Mouse (Mus musculus) intestine, postnatal 0 days (tissue): ENCODE measurements around the gene Fgfr1op. TPM values are rescaled to one million over a fixed set of nuclear protein-coding genes. Genes with fewer than 3 reads are reported as not detected.

Source experiments
- ATAC-seq: fragments of 200-750 bp; cut with Nextera tagmentation; 2 replicates; pipeline ENCODE4 v1.8.0; 2017; ENCODE audit warnings: mild to moderate bottlenecking, moderate TSS enrichment, moderate library complexity
- H3K27ac ChIP-seq: fragments of 300-500 bp; sonication (generic); 2 replicates; pipeline ENCODE4 v1.5.1; 2014; ENCODE audit warnings: mild to moderate bottlenecking, low read depth, low read length, moderate library complexity
- H3K27me3 ChIP-seq: fragments of 300-500 bp; sonication (generic); replicated peaks from 2 replicates; pipeline ENCODE4 v1.6.1; 2014; ENCODE audit warnings: low read length, mixed read lengths; ENCODE audit not compliant: control insufficient read depth, insufficient read depth
- H3K36me3 ChIP-seq: fragments of 300-500 bp; sonication (generic); 2 replicates; pipeline ENCODE4 v1.6.1; 2014; ENCODE audit warnings: mild to moderate bottlenecking, moderate library complexity; ENCODE audit not compliant: control insufficient read depth, insufficient read depth
- H3K4me1 ChIP-seq: fragments of 300-500 bp; sonication (generic); replicated peaks from 2 replicates; pipeline ENCODE4 v1.6.1; 2014; ENCODE audit warnings: antibody characterized with exemption, low read length, mixed read lengths; ENCODE audit not compliant: control insufficient read depth, insufficient read depth
- H3K4me2 ChIP-seq: fragments of 300-500 bp; sonication (generic); replicated peaks from 2 replicates; pipeline ENCODE4 v1.6.1; 2014; ENCODE audit warnings: low read depth, mild to moderate bottlenecking, moderate library complexity
- H3K4me3 ChIP-seq: fragments of 300-500 bp; sonication (generic); 2 replicates; pipeline ENCODE4 v1.5.1; 2014; ENCODE audit warnings: low read depth, low read length
- H3K9ac ChIP-seq: fragments of 300-500 bp; sonication (generic); 2 replicates; pipeline ENCODE4 v1.6.1; 2014; ENCODE audit warnings: mild to moderate bottlenecking, low read depth, low read length
- H3K9me3 ChIP-seq: fragments of 300-500 bp; sonication (generic); 2 replicates; pipeline ENCODE4 v1.6.1; 2016; ENCODE audit warnings: mixed run types; ENCODE audit not compliant: control insufficient read depth
- CTCF ChIP-seq: sonication (generic); IDR thresholded peaks from 2 replicates; pipeline ENCODE4 v1.5.1; 2016; ENCODE audit warnings: low read depth, mild to moderate bottlenecking, control low read depth, antibody characterized with exemption, moderate library complexity
- WGBS: fragments of 180-500 bp; shearing (Covaris S2); extraction: QIAGEN DNeasy Blood & Tissue Kit; methylation state at CpG from one replicate; pipeline ENCODE4 v1.1.7; 2014; 5-methylcytosine and 5-hydroxymethylcytosine counted together
- polyA plus RNA-seq: library from polyadenylated mRNA; unstranded; fragments of >200 nt; fragmentation: Nextera tagmentation; extraction: Ambion mirVana; gene quantifications from 2 replicates; pipeline ENCODE4 v1.2.1, GENCODE M21; 2015

The Fgfr1op gene
- polyA plus RNA-seq, 1 experiment from 2014 or later: 12.4 TPM

- WGBS: 93% methylated on average over 5 of the region's 5 CpGs
Observed at GRCm38 (mm10) chr17:8177090-8177489, 11.8 kb downstream of the Fgfr1op start.

GRCm38 (mm10) chr17:8183815-8184214, 18.5 kb downstream of the Fgfr1op start:
- no peak overlapping the region for H3K27ac ChIP-seq
- no peak for TF ChIP-seq CTCF
- H3K9me3 ChIP-seq: no peaks in the 10 kb centered on the region
- no peak for ATAC-seq
- H3K27me3 ChIP-seq: no peaks in the 10 kb centered on the region
- H3K36me3 ChIP-seq: peaks cover 79% of the 10 kb centered on the region
- no peak overlapping the region for H3K4me3 ChIP-seq
- 72% methylated on average over 5 of the region's 5 CpGs for WGBS
- no peaks in the 10 kb centered on the region for H3K4me1 ChIP-seq
- H3K9ac ChIP-seq: no peak overlapping the region
- no peak overlapping the region for H3K4me2 ChIP-seq

More at GRCm38 (mm10) chr17:8177090-8177489, 11.8 kb downstream of the Fgfr1op start:
- peaks cover 80% of the 10 kb centered on the region for H3K36me3 ChIP-seq
- no peaks in the 10 kb centered on the region for H3K27me3 ChIP-seq
- no peak for TF ChIP-seq CTCF
- H3K4me3 ChIP-seq: no peak overlapping the region
- H3K4me2 ChIP-seq: no peak overlapping the region
- ATAC-seq: no peak
- H3K9me3 ChIP-seq: no peaks in the 10 kb centered on the region
- no peak overlapping the region for H3K27ac ChIP-seq
- H3K9ac ChIP-seq: no peak overlapping the region
- no peaks in the 10 kb centered on the region for H3K4me1 ChIP-seq

- Histone ChIP-seq H3K27ac (no peak overlapping the region), H3K4me2 (no peak overlapping the region), H3K9ac (no peak overlapping the region), H3K36me3 (peaks cover 81% of the 10 kb centered on the region), H3K27me3 (no peaks in the 10 kb centered on the region), H3K9me3 (no peaks in the 10 kb centered on the region), H3K4me1 (no peaks in the 10 kb centered on the region), H3K4me3 (no peak overlapping the region)
- no peak for ATAC-seq
- no peak for TF ChIP-seq CTCF
- 70% methylated on average over 7 of the region's 7 CpGs for WGBS
Observed at GRCm38 (mm10) chr17:8184217-8184616, 18.9 kb downstream of the Fgfr1op start.

- H3K27me3 ChIP-seq: no peaks in the 10 kb centered on the region
- no peak overlapping the region for H3K27ac ChIP-seq
- no peak overlapping the region for H3K4me3 ChIP-seq
- no peaks in the 10 kb centered on the region for H3K9me3 ChIP-seq
- H3K36me3 ChIP-seq: peaks cover 64% of the 10 kb centered on the region
- no peak overlapping the region for H3K9ac ChIP-seq
- TF ChIP-seq CTCF: no peak
- WGBS: 81% methylated on average over 8 of the region's 8 CpGs
- ATAC-seq: no peak
- no peak overlapping the region for H3K4me2 ChIP-seq
- H3K4me1 ChIP-seq: no peaks in the 10 kb centered on the region
Observed at GRCm38 (mm10) chr17:8193678-8194077, 28.4 kb downstream of the Fgfr1op start.

GRCm38 (mm10) chr17:8195685-8196376, 30.5 kb downstream of the Fgfr1op start:
- Histone ChIP-seq H3K36me3 (peaks cover 44% of the 10 kb centered on the region), H3K27me3 (no peaks in the 10 kb centered on the region), H3K9me3 (no peaks in the 10 kb centered on the region), H3K27ac (no peak overlapping the region), H3K4me2 (no peak overlapping the region), H3K4me1 (no peaks in the 10 kb centered on the region), H3K9ac (no peak overlapping the region), H3K4me3 (no peak overlapping the region)
- TF ChIP-seq CTCF: no peak
- no peak for ATAC-seq
- WGBS: 85% methylated on average over 8 of the region's 8 CpGs

GRCm38 (mm10) chr17:8197652-8198051, 32.4 kb downstream of the Fgfr1op start:
- H3K4me3 ChIP-seq: no peak overlapping the region
- H3K9me3 ChIP-seq: no peaks in the 10 kb centered on the region
- H3K27ac ChIP-seq: no peak overlapping the region
- no peaks in the 10 kb centered on the region for H3K27me3 ChIP-seq
- no peaks in the 10 kb centered on the region for H3K4me1 ChIP-seq
- H3K36me3 ChIP-seq: peaks cover 31% of the 10 kb centered on the region
- no peak overlapping the region for H3K9ac ChIP-seq
- peak; percentile 60 for TF ChIP-seq CTCF
- no peak for ATAC-seq
- no peak overlapping the region for H3K4me2 ChIP-seq
- WGBS: 72% methylated on average over 3 of the region's 3 CpGs
